Mouse (Mus musculus): Measurements from ENCODE around the gene Btnl10.

- TF ChIP-seq HCFC1 (IDR thresholded peaks at IDR 0.05; ENCODE audit: borderline replicate concordance, insufficient read depth, low read length) (no peak), ZC3H11A (IDR thresholded peaks at IDR 0.05; ENCODE audit: borderline replicate concordance, low read depth, low read length) (no peak), MAFK (IDR thresholded peaks at IDR 0.05; ENCODE audit: insufficient read depth, low read depth, low read length) (no peak), CHD2 (IDR thresholded peaks at IDR 0.05; ENCODE audit: low read depth, low read length) (no peak), ZNF384 (IDR thresholded peaks at IDR 0.05; ENCODE audit: low read depth, low read length) (no peak)
These were observed 52.0 kb downstream of the Btnl10 start for GRCm38 (mm10) chr11:58969659-58970058.

Data from ES-E14 (cell line).